Mouse (Mus musculus): ENCODE measurements at regions not wholly inside any gene's neighbourhood (a gene's known extent, or its start where the extent isn't known, plus 50 kb on each side); places are given as distances from the start of the nearest gene placed in this dataset.

- Histone ChIP-seq H3K36me3 (ENCODE audit: control insufficient read depth in 1 of 2, insufficient read depth in 2 of 2, low read length in 2 of 2) (no peaks in the 10 kb centered on the region), H3K9me3 (replicated peaks; ENCODE audit: insufficient read depth, low read length) (no peaks in the 10 kb centered on the region), H3K4me1 (ENCODE audit: control insufficient read depth in 1 of 2, insufficient read depth in 2 of 2, low read length in 2 of 2) (no peaks in the 10 kb centered on the region), H3K27ac (ENCODE audit: control insufficient read depth, low read depth, low read length) (no peak overlapping the region), H3K9ac (ENCODE audit: control insufficient read depth, low read depth, low read length, poor library complexity, severe bottlenecking) (no peak overlapping the region), H3K27me3 (ENCODE audit: control insufficient read depth in 1 of 2, insufficient read depth in 2 of 2, low read length in 2 of 2) (no peaks in the 10 kb centered on the region), H3K4me3 (ENCODE audit: control insufficient read depth in 1 of 2, insufficient read depth in 1 of 2, low read depth in 2 of 2, low read length in 2 of 2) (no peak overlapping the region), H3K79me2 (ENCODE audit: control insufficient read depth, insufficient read depth, low read length, poor library complexity) (no peaks in the 10 kb centered on the region)
- no peak for DNase-seq (ENCODE audit: low read depth, low spot score)
- no peak for TF ChIP-seq TCF12 (IDR thresholded peaks at IDR 0.05; ENCODE audit: low read depth, low read length)
- no peak for TF ChIP-seq GABPA (IDR thresholded peaks at IDR 0.05; ENCODE audit: low read depth, low read length)
- TF ChIP-seq CHD1 (IDR thresholded peaks at IDR 0.05; ENCODE audit: low read depth, low read length) = no peak
- no peak for TF ChIP-seq E2F4 (IDR thresholded peaks at IDR 0.05; ENCODE audit: borderline replicate concordance, low read depth, low read length)
- no peak for TF ChIP-seq ZNF384 (IDR thresholded peaks at IDR 0.05; ENCODE audit: low read depth, low read length)
Measured at GRCm38 (mm10) chr7:135986021-135986420, 269.9 kb upstream of the Mki67 start.

- Histone ChIP-seq H3K27ac (ENCODE audit: control insufficient read depth, low read depth, low read length) (no peak overlapping the region), H3K36me3 (ENCODE audit: control insufficient read depth in 1 of 2, insufficient read depth in 2 of 2, low read length in 2 of 2) (no peaks in the 10 kb centered on the region), H3K79me2 (ENCODE audit: control insufficient read depth, insufficient read depth, low read length, poor library complexity) (no peaks in the 10 kb centered on the region), H3K27me3 (ENCODE audit: control insufficient read depth in 1 of 2, insufficient read depth in 2 of 2, low read length in 2 of 2) (no peaks in the 10 kb centered on the region), H3K4me1 (ENCODE audit: control insufficient read depth in 1 of 2, insufficient read depth in 2 of 2, low read length in 2 of 2) (no peaks in the 10 kb centered on the region), H3K9ac (ENCODE audit: control insufficient read depth, low read depth, low read length, poor library complexity, severe bottlenecking) (no peak overlapping the region), H3K9me3 (replicated peaks; ENCODE audit: insufficient read depth, low read length) (no peaks in the 10 kb centered on the region), H3K4me3 (ENCODE audit: control insufficient read depth in 1 of 2, insufficient read depth in 1 of 2, low read depth in 2 of 2, low read length in 2 of 2) (no peak overlapping the region)
- DNase-seq (ENCODE audit: low read depth, low spot score) = no peak
- TF ChIP-seq ZMIZ1 (IDR thresholded peaks at IDR 0.05; ENCODE audit: low read depth, low read length) (no peak), KAT2A (conservative IDR thresholded peaks at IDR 0.05; ENCODE audit: low read depth, low read length) (no peak), RCOR1 (IDR thresholded peaks at IDR 0.05; ENCODE audit: low read depth, low read length) (no peak), USF1 (IDR thresholded peaks at IDR 0.05; ENCODE audit: low read depth, low read length) (no peak), MEF2A (IDR thresholded peaks at IDR 0.05; ENCODE audit: extremely low read depth, insufficient replicate concordance, low read depth, low read length, poor library complexity, severe bottlenecking) (no peak), EP300 (IDR thresholded peaks at IDR 0.05; ENCODE audit: low read depth in 1 of 2, low read length in 2 of 2) (no peak), GATA1 (IDR thresholded peaks at IDR 0.05; ENCODE audit: low read depth, low read length) (no peak)
Measured at GRCm38 (mm10) chr7:135990321-135990720, 274.2 kb upstream of the Mki67 start.

- H3K9me3 ChIP-seq (replicated peaks; ENCODE audit: insufficient read depth, low read length) = no peaks in the 10 kb centered on the region
- TF ChIP-seq ZKSCAN1 (IDR thresholded peaks at IDR 0.05; ENCODE audit: low read depth, low read length) (no peak), ELF1 (IDR thresholded peaks at IDR 0.05; ENCODE audit: low read depth, low read length) (no peak), MAZ (IDR thresholded peaks at IDR 0.05; ENCODE audit: low read depth, low read length) (no peak), UBTF (IDR thresholded peaks at IDR 0.05; ENCODE audit: borderline replicate concordance, insufficient read depth, low read depth, low read length) (no peak), JUND (IDR thresholded peaks at IDR 0.05; ENCODE audit: low read depth, low read length) (no peak), CHD1 (IDR thresholded peaks at IDR 0.05; ENCODE audit: low read depth, low read length) (no peak), MEF2A (IDR thresholded peaks at IDR 0.05; ENCODE audit: extremely low read depth, insufficient replicate concordance, low read depth, low read length, poor library complexity, severe bottlenecking) (no peak), POLR2AphosphoS5 (IDR thresholded peaks at IDR 0.05; ENCODE audit: borderline replicate concordance, low read depth, low read length) (no peak), CHD2 (IDR thresholded peaks at IDR 0.05; ENCODE audit: low read length) (no peak), RCOR1 (IDR thresholded peaks at IDR 0.05; ENCODE audit: low read depth, low read length) (no peak), ZNF384 (IDR thresholded peaks at IDR 0.05; ENCODE audit: low read depth, low read length) (no peak), RAD21 (IDR thresholded peaks at IDR 0.05; ENCODE audit: low read depth, low read length) (no peak), POLR2AphosphoS2 (IDR thresholded peaks at IDR 0.05; ENCODE audit: low read length) (no peak), HCFC1 (IDR thresholded peaks at IDR 0.05; ENCODE audit: low read depth, low read length) (no peak)
- no peak overlapping the region for H3K27ac ChIP-seq (ENCODE audit: control insufficient read depth, low read depth, low read length)
- no peaks in the 10 kb centered on the region for H3K36me3 ChIP-seq (ENCODE audit: control insufficient read depth in 1 of 2, insufficient read depth in 2 of 2, low read length in 2 of 2)
- H3K9ac ChIP-seq (ENCODE audit: control insufficient read depth, low read depth, low read length, poor library complexity, severe bottlenecking) = no peak overlapping the region
- H3K4me3 ChIP-seq (ENCODE audit: control insufficient read depth in 1 of 2, insufficient read depth in 1 of 2, low read depth in 2 of 2, low read length in 2 of 2) = no peak overlapping the region
- no peaks in the 10 kb centered on the region for H3K79me2 ChIP-seq (ENCODE audit: control insufficient read depth, insufficient read depth, low read length, poor library complexity)
- no peak for DNase-seq (ENCODE audit: low read depth, low spot score)
- H3K4me1 ChIP-seq (ENCODE audit: control insufficient read depth in 1 of 2, insufficient read depth in 2 of 2, low read length in 2 of 2) = no peaks in the 10 kb centered on the region
- no peaks in the 10 kb centered on the region for H3K27me3 ChIP-seq (ENCODE audit: control insufficient read depth in 1 of 2, insufficient read depth in 2 of 2, low read length in 2 of 2)
Measured at GRCm38 (mm10) chr7:135996896-135997295, 280.7 kb upstream of the Mki67 start.

Measured in MEL (cell line).